Mouse (Mus musculus): Measurements from ENCODE around the gene Tial1. TPM values are rescaled to one million over a fixed set of nuclear protein-coding genes. Genes with fewer than 3 reads are reported as not detected.
A peak's percentile ranks its signal among the peaks of the same experiment; 100 is the strongest.

The Tial1 gene
- polyA plus RNA-seq, 1 experiment from 2014 or later = 34.0 TPM

GRCm38 (mm10) chr7:128392972-128393314, 68.6 kb downstream of the Tial1 start:
- H3K4me1 ChIP-seq (replicated peaks; ENCODE audit: control insufficient read depth, insufficient read depth, low read length) = peaks cover 68% of the 10 kb centered on the region
- WGBS = 31% methylated on average over 5 of the region's 5 CpGs
- peak overlapping the region; percentile 54 for H3K4me2 ChIP-seq
- H3K9me3 ChIP-seq (ENCODE audit: control insufficient read depth, low read length) = no peaks in the 10 kb centered on the region
- DNase-seq (ENCODE audit: low spot score) (no peak), ATAC-seq (replicated peaks; ENCODE audit: low FRiP score) (no peak)
- peak overlapping the region; percentile 74 for H3K27ac ChIP-seq (ENCODE audit: low read depth, low read length)
- no peaks in the 10 kb centered on the region for H3K27me3 ChIP-seq (replicated peaks; ENCODE audit: control insufficient read depth, insufficient read depth, low read length)
- H3K9ac ChIP-seq (ENCODE audit: low read depth, low read length) = peak overlapping the region; percentile 51
- H3K36me3 ChIP-seq (ENCODE audit: control insufficient read depth, insufficient read depth, low read length) = 0 out of 2 replicates have a peak, but pooled peaks cover 5% of the 10 kb centered on the region
- H3K4me3 ChIP-seq (ENCODE audit: low read depth, low read length) = no peak overlapping the region

GRCm38 (mm10) chr7:128392071-128392971, 69.2 kb downstream of the Tial1 start:
- no peak for DNase-seq (ENCODE audit: low spot score)
- peak overlapping the region; percentile 74 for H3K27ac ChIP-seq (ENCODE audit: low read depth, low read length)
- no peaks in the 10 kb centered on the region for H3K27me3 ChIP-seq (replicated peaks; ENCODE audit: control insufficient read depth, insufficient read depth, low read length)
- H3K4me2 ChIP-seq = peak overlapping the region; percentile 54
- 26% methylated on average over 18 of the region's 18 CpGs for WGBS
- H3K36me3 ChIP-seq (ENCODE audit: control insufficient read depth, insufficient read depth, low read length) = 0 out of 2 replicates have a peak, but pooled peaks cover 5% of the 10 kb centered on the region
- H3K4me1 ChIP-seq (replicated peaks; ENCODE audit: control insufficient read depth, insufficient read depth, low read length) = peaks cover 63% of the 10 kb centered on the region
- ATAC-seq (replicated peaks; ENCODE audit: low FRiP score) = peak; percentile 62
- H3K9me3 ChIP-seq (ENCODE audit: control insufficient read depth, low read length) = no peaks in the 10 kb centered on the region
- H3K9ac ChIP-seq (ENCODE audit: low read depth, low read length) = peak overlapping the region; percentile 51
- no peak overlapping the region for H3K4me3 ChIP-seq (ENCODE audit: low read depth, low read length)

DNA sequence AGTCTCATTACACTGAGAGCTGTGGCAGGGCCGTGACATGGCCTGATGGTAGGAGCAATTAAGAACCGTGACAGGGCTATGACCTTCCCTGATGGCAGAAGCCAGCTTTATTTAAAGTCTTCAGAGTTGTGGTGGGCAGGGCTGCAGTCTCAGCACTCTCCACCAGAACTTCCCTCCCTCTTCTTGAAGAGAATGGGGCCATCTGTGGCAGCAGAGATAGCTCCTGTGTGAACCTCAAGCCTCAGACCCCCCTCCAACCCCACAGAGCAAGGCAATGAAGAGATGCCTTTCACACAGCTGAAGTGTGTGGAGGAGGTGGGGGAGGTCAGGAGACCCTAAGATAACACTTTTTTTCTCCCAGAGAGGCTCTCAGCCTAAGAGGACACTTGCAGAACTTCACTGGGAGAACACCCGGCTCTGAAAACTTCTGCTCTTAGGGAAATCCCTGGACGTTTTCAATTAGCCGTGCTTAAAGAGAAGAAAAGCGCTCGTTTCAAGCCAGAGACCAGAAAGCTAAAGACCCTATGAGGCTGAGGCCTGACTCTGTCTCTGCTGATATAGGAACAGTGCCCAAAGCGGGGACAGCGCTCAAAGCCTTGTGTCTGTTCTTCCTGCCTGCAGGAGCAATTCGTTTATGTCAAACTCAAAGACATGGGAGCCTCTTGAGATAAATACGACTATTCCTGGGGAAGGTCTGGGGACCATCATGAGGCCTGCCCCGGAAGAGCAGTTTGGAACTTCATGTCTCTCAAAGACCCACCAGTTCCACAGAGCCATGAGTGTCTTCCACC, 70.1 kb downstream of the Tial1 start:
- peak overlapping the region; percentile 74 for H3K27ac ChIP-seq (ENCODE audit: low read depth, low read length)
- peak overlapping the region; percentile 51; the same call in 1 of the 2 replicates for H3K9ac ChIP-seq (ENCODE audit: low read depth, low read length)
- 16% methylated on average over 12 of the region's 12 CpGs for WGBS
- H3K36me3 ChIP-seq (ENCODE audit: control insufficient read depth, insufficient read depth, low read length) = 0 out of 2 replicates have a peak, but pooled peaks cover 5% of the 10 kb centered on the region
- peaks cover 58% of the 10 kb centered on the region for H3K4me1 ChIP-seq (replicated peaks; ENCODE audit: control insufficient read depth, insufficient read depth, low read length)
- peak overlapping the region; percentile 54 for H3K4me2 ChIP-seq
- no peaks in the 10 kb centered on the region for H3K9me3 ChIP-seq (ENCODE audit: control insufficient read depth, low read length)
- DNase-seq (ENCODE audit: low spot score) (no peak), ATAC-seq (replicated peaks; ENCODE audit: low FRiP score) (peak; percentile 78)
- no peaks in the 10 kb centered on the region for H3K27me3 ChIP-seq (replicated peaks; ENCODE audit: control insufficient read depth, insufficient read depth, low read length)
- H3K4me3 ChIP-seq (ENCODE audit: low read depth, low read length) = no peak overlapping the region

Small RNAs within 50 kb of the gene (microRNA-seq; reads per million reads assigned to microRNA genes)
- not detected for gene Gm24365 (ENCODE audit: borderline number of aligned reads)

Other genes starting within 250 kb of the Tial1 start
- 15.1 and 15.8 TPM in 2 replicates for gene Armc5, start 224.4 kb downstream of the Tial1 start, polyA plus RNA-seq (2014; fragmentation: Nextera tagmentation; extraction: Ambion mirVana)
- gene 9130023H24Rik, start 223.7 kb downstream of the Tial1 start, polyA plus RNA-seq (2014; fragmentation: Nextera tagmentation; extraction: Ambion mirVana) = 3.8 and 4.5 TPM in 2 replicates
- gene Tgfb1i1, start 214.9 kb downstream of the Tial1 start, polyA plus RNA-seq (2014; fragmentation: Nextera tagmentation; extraction: Ambion mirVana) = 35.3 and 38.2 TPM in 2 replicates
- gene Slc5a2, start 196.1 kb downstream of the Tial1 start, polyA plus RNA-seq (2014; fragmentation: Nextera tagmentation; extraction: Ambion mirVana) = 2.1 and 3.0 TPM in 2 replicates
- gene BC017158, start 163.5 kb downstream of the Tial1 start, polyA plus RNA-seq (2014; fragmentation: Nextera tagmentation; extraction: Ambion mirVana) = 38.2 and 42.3 TPM in 2 replicates
- 88.1 and 88.2 TPM in 2 replicates for gene Rgs10, start 43.0 kb downstream of the Tial1 start, polyA plus RNA-seq (2014; fragmentation: Nextera tagmentation; extraction: Ambion mirVana)
- 10.3 and 12.5 TPM in 2 replicates for gene Bag3, start 61.9 kb upstream of the Tial1 start, polyA plus RNA-seq (2014; fragmentation: Nextera tagmentation; extraction: Ambion mirVana)
- gene Inpp5f, start 149.6 kb upstream of the Tial1 start, polyA plus RNA-seq (2014; fragmentation: Nextera tagmentation; extraction: Ambion mirVana) = 20.0 and 22.7 TPM in 2 replicates